Mouse (Mus musculus): ENCODE data around the gene Ptgir. TPM values are rescaled to one million over a fixed set of nuclear protein-coding genes. Genes with fewer than 3 reads are reported as not detected.
A peak's percentile ranks its signal among the peaks of the same experiment; 100 is the strongest.

Ptgir gene
- polyA plus RNA-seq, 1 experiment from 2014 or later, result 0.94 TPM

DNA sequence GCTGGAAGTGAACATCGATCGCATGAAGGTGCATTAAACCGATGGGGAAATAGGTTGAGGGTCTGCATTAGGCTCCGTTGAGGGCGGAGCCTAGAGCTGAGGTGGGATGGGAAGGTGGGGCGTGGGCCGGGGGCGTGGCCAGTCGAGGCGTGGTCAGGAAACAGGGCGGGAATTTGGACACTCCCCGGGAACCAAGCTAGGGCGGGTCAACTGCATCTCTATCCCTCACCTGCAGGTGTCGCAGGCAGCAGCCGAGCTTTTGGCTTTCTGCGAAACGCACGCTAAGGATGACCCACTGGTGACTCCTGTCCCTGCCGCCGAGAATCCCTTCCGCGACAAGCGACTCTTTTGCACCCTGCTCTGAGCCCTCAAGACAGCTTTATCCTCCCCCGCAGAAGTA lies 11.3 kb upstream of the Ptgir start:
- peak overlapping the region; percentile 45 for H3K4me2 ChIP-seq
- peak; percentile 60 for ATAC-seq (ENCODE audit: low FRiP score)
- H3K9me3 ChIP-seq (ENCODE audit: control insufficient read depth, low read length), result no peaks in the 10 kb centered on the region
- DNase-seq (ENCODE audit: low spot score, missing footprints), result peak; percentile 98
- no peak overlapping the region for H3K27ac ChIP-seq (ENCODE audit: low read depth, low read length)
- H3K4me3 ChIP-seq (ENCODE audit: low read depth, low read length), result peak overlapping the region; percentile 14; the same call in 1 of the 2 replicates
- under 1% methylated on average over 24 of the region's 24 CpGs for WGBS
- H3K9ac ChIP-seq (ENCODE audit: low read length), result peak overlapping the region; percentile 24; the same call in 1 of the 2 replicates
- peaks cover 31% of the 10 kb centered on the region for H3K27me3 ChIP-seq (ENCODE audit: control insufficient read depth, insufficient read depth, low read length)
- H3K4me1 ChIP-seq (ENCODE audit: control insufficient read depth, insufficient read depth, low read length), result peaks cover 22% of the 10 kb centered on the region
- no peaks in the 10 kb centered on the region for H3K36me3 ChIP-seq (ENCODE audit: control insufficient read depth, insufficient read depth, low read length)

GRCm38 (mm10) chr7:16895511-16895910 lies 10.8 kb upstream of the Ptgir start:
- H3K36me3 ChIP-seq (ENCODE audit: control insufficient read depth, insufficient read depth, low read length), result no peaks in the 10 kb centered on the region
- no peak overlapping the region for H3K27ac ChIP-seq (ENCODE audit: low read depth, low read length)
- H3K4me3 ChIP-seq (ENCODE audit: low read depth, low read length), result peak overlapping the region; percentile 14; the same call in 1 of the 2 replicates
- DNase-seq (ENCODE audit: low spot score, missing footprints), result no peak
- H3K9ac ChIP-seq (ENCODE audit: low read length), result peak overlapping the region; percentile 24; the same call in 1 of the 2 replicates
- peaks cover 25% of the 10 kb centered on the region for H3K4me1 ChIP-seq (ENCODE audit: control insufficient read depth, insufficient read depth, low read length)
- WGBS, result 33% methylated on average over 10 of the region's 10 CpGs
- no peak for ATAC-seq (ENCODE audit: low FRiP score)
- H3K9me3 ChIP-seq (ENCODE audit: control insufficient read depth, low read length), result no peaks in the 10 kb centered on the region
- peak overlapping the region; percentile 45 for H3K4me2 ChIP-seq
- H3K27me3 ChIP-seq (ENCODE audit: control insufficient read depth, insufficient read depth, low read length), result peaks cover 28% of the 10 kb centered on the region

DNA sequence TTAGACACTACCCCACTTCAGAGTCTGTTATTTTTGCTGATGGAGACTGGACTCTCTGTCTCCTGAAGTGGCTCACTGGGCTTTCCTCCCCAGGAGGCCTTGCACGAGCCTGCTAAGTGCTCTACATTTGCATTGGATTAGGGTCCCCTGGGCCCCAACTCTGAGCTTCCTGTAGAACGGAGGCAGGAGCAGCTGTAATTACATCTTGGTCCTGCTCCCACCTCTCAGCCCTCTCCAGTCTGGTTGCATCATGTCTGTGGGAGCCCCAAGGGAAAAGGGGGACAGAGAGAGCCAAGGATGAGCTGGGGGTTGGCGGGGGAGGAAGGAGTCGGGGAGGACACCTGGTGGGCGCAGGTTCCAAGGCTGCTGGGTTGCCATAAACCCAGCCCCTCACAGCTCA lies 5.8 kb upstream of the Ptgir start:
- Histone ChIP-seq H3K36me3 (ENCODE audit: control insufficient read depth, insufficient read depth, low read length) (no peaks in the 10 kb centered on the region), H3K27ac (ENCODE audit: low read depth, low read length) (no peak overlapping the region), H3K9ac (ENCODE audit: low read length) (0 out of 2 replicates have a peak overlapping the region, but pooled peaks have one; percentile 25), H3K27me3 (ENCODE audit: control insufficient read depth, insufficient read depth, low read length) (no peaks in the 10 kb centered on the region), H3K4me2 (no peak overlapping the region), H3K9me3 (ENCODE audit: control insufficient read depth, low read length) (no peaks in the 10 kb centered on the region), H3K4me1 (ENCODE audit: control insufficient read depth, insufficient read depth, low read length) (peaks cover 8% of the 10 kb centered on the region), H3K4me3 (ENCODE audit: low read depth, low read length) (no peak overlapping the region)
- peak; percentile 26; the same call in 1 of the 2 replicates for ATAC-seq (ENCODE audit: low FRiP score)
- no peak for DNase-seq (ENCODE audit: low spot score, missing footprints)
- 17% methylated on average over 5 of the region's 5 CpGs for WGBS

GRCm38 (mm10) chr7:16903439-16903955 lies 2.8 kb upstream of the Ptgir start:
- Histone ChIP-seq H3K4me2 (no peak overlapping the region), H3K4me3 (ENCODE audit: low read depth, low read length) (no peak overlapping the region), H3K4me1 (ENCODE audit: control insufficient read depth, insufficient read depth, low read length) (peaks cover 7% of the 10 kb centered on the region), H3K36me3 (ENCODE audit: control insufficient read depth, insufficient read depth, low read length) (no peaks in the 10 kb centered on the region), H3K27me3 (ENCODE audit: control insufficient read depth, insufficient read depth, low read length) (no peaks in the 10 kb centered on the region), H3K27ac (ENCODE audit: low read depth, low read length) (no peak overlapping the region), H3K9me3 (ENCODE audit: control insufficient read depth, low read length) (no peaks in the 10 kb centered on the region), H3K9ac (ENCODE audit: low read length) (no peak overlapping the region)
- DNase-seq (ENCODE audit: low spot score, missing footprints), result no peak
- ATAC-seq (ENCODE audit: low FRiP score), result no peak
- WGBS, result 78% methylated on average over 2 of the region's 2 CpGs

GRCm38 (mm10) chr7:16904120-16904675 lies 2.1 kb upstream of the Ptgir start:
- 54% methylated on average over 8 of the region's 10 CpGs for WGBS
- DNase-seq (ENCODE audit: low spot score, missing footprints) (no peak), ATAC-seq (ENCODE audit: low FRiP score) (no peak)
- H3K4me1 ChIP-seq (ENCODE audit: control insufficient read depth, insufficient read depth, low read length), result peaks cover 7% of the 10 kb centered on the region
- no peak overlapping the region for H3K27ac ChIP-seq (ENCODE audit: low read depth, low read length)
- H3K9me3 ChIP-seq (ENCODE audit: control insufficient read depth, low read length), result no peaks in the 10 kb centered on the region
- no peak overlapping the region for H3K4me2 ChIP-seq
- H3K36me3 ChIP-seq (ENCODE audit: control insufficient read depth, insufficient read depth, low read length), result no peaks in the 10 kb centered on the region
- H3K9ac ChIP-seq (ENCODE audit: low read length), result no peak overlapping the region
- no peak overlapping the region for H3K4me3 ChIP-seq (ENCODE audit: low read depth, low read length)
- H3K27me3 ChIP-seq (ENCODE audit: control insufficient read depth, insufficient read depth, low read length), result no peaks in the 10 kb centered on the region

- Histone ChIP-seq H3K36me3 (ENCODE audit: control insufficient read depth, insufficient read depth, low read length) (no peaks in the 10 kb centered on the region), H3K27ac (ENCODE audit: low read depth, low read length) (no peak overlapping the region), H3K27me3 (ENCODE audit: control insufficient read depth, insufficient read depth, low read length) (no peaks in the 10 kb centered on the region), H3K9ac (ENCODE audit: low read length) (no peak overlapping the region), H3K4me3 (ENCODE audit: low read depth, low read length) (no peak overlapping the region), H3K9me3 (ENCODE audit: control insufficient read depth, low read length) (no peaks in the 10 kb centered on the region), H3K4me1 (ENCODE audit: control insufficient read depth, insufficient read depth, low read length) (peaks cover 3% of the 10 kb centered on the region), H3K4me2 (no peak overlapping the region)
- WGBS, result 52% methylated on average over 9 of the region's 9 CpGs
- DNase-seq (ENCODE audit: low spot score, missing footprints), result no peak
- ATAC-seq (ENCODE audit: low FRiP score), result no peak
Observed at GRCm38 (mm10) chr7:16905491-16906021, 734 bp upstream of the Ptgir start.

DNA sequence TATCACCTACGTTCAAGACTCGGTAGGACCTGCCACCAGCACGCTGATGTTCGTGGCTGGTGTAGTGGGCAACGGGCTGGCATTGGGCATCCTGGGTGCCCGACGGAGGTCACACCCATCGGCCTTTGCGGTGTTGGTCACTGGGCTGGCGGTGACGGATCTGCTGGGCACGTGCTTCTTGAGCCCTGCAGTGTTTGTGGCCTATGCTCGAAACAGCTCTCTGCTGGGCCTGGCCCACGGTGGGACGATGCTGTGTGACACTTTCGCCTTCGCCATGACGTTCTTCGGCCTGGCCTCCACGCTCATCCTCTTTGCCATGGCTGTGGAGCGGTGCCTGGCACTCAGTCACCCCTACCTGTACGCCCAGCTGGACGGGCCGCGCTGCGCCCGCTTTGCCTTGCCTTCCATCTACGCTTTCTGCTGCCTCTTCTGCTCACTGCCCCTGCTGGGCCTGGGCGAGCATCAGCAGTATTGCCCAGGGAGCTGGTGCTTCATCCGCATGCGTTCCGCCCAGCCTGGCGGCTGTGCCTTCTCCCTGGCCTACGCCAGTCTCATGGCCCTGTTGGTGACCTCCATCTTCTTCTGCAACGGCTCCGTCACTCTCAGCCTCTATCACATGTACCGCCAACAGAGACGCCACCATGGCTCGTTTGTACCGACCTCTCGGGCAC lies 734 bp downstream of the Ptgir start:
- no peaks in the 10 kb centered on the region for H3K36me3 ChIP-seq (ENCODE audit: control insufficient read depth, insufficient read depth, low read length)
- no peak for DNase-seq (ENCODE audit: low spot score, missing footprints)
- WGBS, result 91% methylated on average over 41 of the region's 41 CpGs
- ATAC-seq (ENCODE audit: low FRiP score), result no peak
- no peaks in the 10 kb centered on the region for H3K27me3 ChIP-seq (ENCODE audit: control insufficient read depth, insufficient read depth, low read length)
- no peak overlapping the region for H3K4me2 ChIP-seq
- no peak overlapping the region for H3K4me3 ChIP-seq (ENCODE audit: low read depth, low read length)
- H3K9me3 ChIP-seq (ENCODE audit: control insufficient read depth, low read length), result no peaks in the 10 kb centered on the region
- no peak overlapping the region for H3K27ac ChIP-seq (ENCODE audit: low read depth, low read length)
- H3K4me1 ChIP-seq (ENCODE audit: control insufficient read depth, insufficient read depth, low read length), result no peaks in the 10 kb centered on the region; the same call in 1 of the 2 replicates
- no peak overlapping the region for H3K9ac ChIP-seq (ENCODE audit: low read length)

- Histone ChIP-seq H3K27ac (ENCODE audit: low read depth, low read length) (no peak overlapping the region), H3K27me3 (ENCODE audit: control insufficient read depth, insufficient read depth, low read length) (no peaks in the 10 kb centered on the region), H3K4me2 (no peak overlapping the region)
Observed at GRCm38 (mm10) chr7:16907842-16908241, 1.6 kb downstream of the Ptgir start.

DNA sequence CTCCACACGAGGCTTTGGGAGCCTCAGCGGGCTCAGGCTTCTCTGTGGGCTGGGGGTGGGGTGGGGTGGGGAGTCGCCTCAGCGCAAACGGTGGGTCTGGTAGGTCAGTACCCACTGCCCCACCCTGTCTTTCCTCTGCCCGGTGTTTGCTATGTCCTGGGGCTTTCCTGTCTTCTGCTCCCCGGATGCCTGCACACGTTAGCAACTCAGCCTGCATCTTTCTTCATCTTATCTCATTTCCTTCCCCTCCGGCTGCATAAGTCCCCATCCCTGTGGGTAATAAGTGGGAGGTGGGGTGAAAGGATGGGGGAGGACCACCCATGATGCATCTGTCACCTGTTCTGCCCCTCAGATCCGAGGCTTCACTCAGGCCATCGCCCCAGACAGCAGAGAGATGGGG lies 2.1 kb downstream of the Ptgir start:
- H3K4me3 ChIP-seq (ENCODE audit: low read depth, low read length), result no peak overlapping the region
- no peak overlapping the region for H3K27ac ChIP-seq (ENCODE audit: low read depth, low read length)
- DNase-seq (ENCODE audit: low spot score, missing footprints) (no peak), ATAC-seq (ENCODE audit: low FRiP score) (no peak)
- no peaks in the 10 kb centered on the region for H3K9me3 ChIP-seq (ENCODE audit: control insufficient read depth, low read length)
- H3K36me3 ChIP-seq (ENCODE audit: control insufficient read depth, insufficient read depth, low read length), result no peaks in the 10 kb centered on the region
- no peak overlapping the region for H3K4me2 ChIP-seq
- H3K27me3 ChIP-seq (ENCODE audit: control insufficient read depth, insufficient read depth, low read length), result no peaks in the 10 kb centered on the region
- peak overlapping the region; percentile 26; the same call in 1 of the 2 replicates for H3K9ac ChIP-seq (ENCODE audit: low read length)
- 59% methylated on average over 11 of the region's 11 CpGs for WGBS
- H3K4me1 ChIP-seq (ENCODE audit: control insufficient read depth, insufficient read depth, low read length), result no peaks in the 10 kb centered on the region; the same call in 1 of the 2 replicates

More at GRCm38 (mm10) chr7:16907842-16908241, 1.6 kb downstream of the Ptgir start:
- DNase-seq (ENCODE audit: low spot score, missing footprints) (no peak), ATAC-seq (ENCODE audit: low FRiP score) (no peak)
- H3K4me1 ChIP-seq (ENCODE audit: control insufficient read depth, insufficient read depth, low read length), result no peaks in the 10 kb centered on the region; the same call in 1 of the 2 replicates
- 91% methylated on average over 7 of the region's 7 CpGs for WGBS
- H3K4me3 ChIP-seq (ENCODE audit: low read depth, low read length), result no peak overlapping the region
- no peak overlapping the region for H3K9ac ChIP-seq (ENCODE audit: low read length)
- H3K9me3 ChIP-seq (ENCODE audit: control insufficient read depth, low read length), result no peaks in the 10 kb centered on the region
- H3K36me3 ChIP-seq (ENCODE audit: control insufficient read depth, insufficient read depth, low read length), result no peaks in the 10 kb centered on the region

Data from midbrain, embryonic 11.5 days (tissue).